Mouse (Mus musculus): ENCODE measurements around the gene Ogfod1. TPM values are rescaled to one million over a fixed set of nuclear protein-coding genes. Genes with fewer than 3 reads are reported as not detected.
"Not testable (repeated sequence)": the region's sequence is repeated elsewhere in the genome, so short reads cannot be mapped to it uniquely, and the experiment has no call there.

The Ogfod1 gene
- polyA plus RNA-seq, 1 experiment from 2014 or later: 16.3 TPM

- H3K9ac ChIP-seq (replicated peaks; ENCODE audit: low read length): peak within 1 kb of the TSS; percentile 98
- H3K4me3 ChIP-seq (replicated peaks; ENCODE audit: low read depth, low read length): peak within 1 kb of the TSS; percentile 98
- ATAC-seq (ENCODE audit: low FRiP score, low TSS enrichment) (peak; percentile 94), DNase-seq (peak; percentile 90)
- H3K36me3 ChIP-seq (ENCODE audit: control insufficient read depth, insufficient read depth, low read length): no peaks in the 10 kb centered on the region
- no peaks in the 10 kb centered on the region for H3K9me3 ChIP-seq (ENCODE audit: control insufficient read depth, low read length)
- WGBS: under 1% methylated on average over 115 of the region's 130 CpGs
- H3K27me3 ChIP-seq (ENCODE audit: control insufficient read depth, insufficient read depth, low read length): no peaks in the 10 kb centered on the region
- peak within 1 kb of the TSS; percentile 85 for H3K4me2 ChIP-seq (ENCODE audit: low read length)
- peak within 1 kb of the TSS; percentile 97 for H3K27ac ChIP-seq (replicated peaks; ENCODE audit: low read depth, low read length)
- H3K4me1 ChIP-seq (ENCODE audit: control insufficient read depth, insufficient read depth, low read length): peaks cover 26% of the 10 kb centered on the region
These were observed 24.7 kb upstream of the Ogfod1 start, which contains the start of gene Amfr for GRCm38 (mm10) chr8:94012013-94012951. Gene Amfr, minus strand, starts transcription at chr8:94012842.

- no peaks in the 10 kb centered on the region for H3K9me3 ChIP-seq (ENCODE audit: control insufficient read depth, low read length)
- peaks cover 26% of the 10 kb centered on the region for H3K4me1 ChIP-seq (ENCODE audit: control insufficient read depth, insufficient read depth, low read length)
- H3K9ac ChIP-seq (replicated peaks; ENCODE audit: low read length): peak overlapping the region; percentile 98
- no peaks in the 10 kb centered on the region; the same call in 1 of the 2 replicates for H3K36me3 ChIP-seq (ENCODE audit: control insufficient read depth, insufficient read depth, low read length)
- peak overlapping the region; percentile 97 for H3K27ac ChIP-seq (replicated peaks; ENCODE audit: low read depth, low read length)
- peak; percentile 27 for DNase-seq
- peak overlapping the region; percentile 85 for H3K4me2 ChIP-seq (ENCODE audit: low read length)
- peak overlapping the region; percentile 98 for H3K4me3 ChIP-seq (replicated peaks; ENCODE audit: low read depth, low read length)
- H3K27me3 ChIP-seq (ENCODE audit: control insufficient read depth, insufficient read depth, low read length): no peaks in the 10 kb centered on the region
- WGBS: 43% methylated on average over 7 of the region's 7 CpGs
- ATAC-seq (ENCODE audit: low FRiP score, low TSS enrichment): no peak
These were observed 23.9 kb upstream of the Ogfod1 start for GRCm38 (mm10) chr8:94013026-94013612.

- Histone ChIP-seq H3K27me3 (ENCODE audit: control insufficient read depth, insufficient read depth, low read length) (no peaks in the 10 kb centered on the region), H3K4me1 (ENCODE audit: control insufficient read depth, insufficient read depth, low read length) (no peaks in the 10 kb centered on the region), H3K9me3 (ENCODE audit: control insufficient read depth, low read length) (no peaks in the 10 kb centered on the region), H3K36me3 (ENCODE audit: control insufficient read depth, insufficient read depth, low read length) (peaks cover 82% of the 10 kb centered on the region), H3K27ac (replicated peaks; ENCODE audit: low read depth, low read length) (no peak overlapping the region), H3K4me3 (replicated peaks; ENCODE audit: low read depth, low read length) (no peak overlapping the region), H3K9ac (replicated peaks; ENCODE audit: low read length) (no peak overlapping the region), H3K4me2 (ENCODE audit: low read length) (no peak overlapping the region)
- ATAC-seq (ENCODE audit: low FRiP score, low TSS enrichment): no peak
- WGBS: 96% methylated on average over 6 of the region's 6 CpGs
- DNase-seq: no peak
These were observed 13.1 kb upstream of the Ogfod1 start for GRCm38 (mm10) chr8:94023916-94024315.

- Histone ChIP-seq H3K9ac (replicated peaks; ENCODE audit: low read length) (no peak overlapping the region), H3K4me2 (ENCODE audit: low read length) (no peak overlapping the region), H3K4me3 (replicated peaks; ENCODE audit: low read depth, low read length) (no peak overlapping the region), H3K36me3 (ENCODE audit: control insufficient read depth, insufficient read depth, low read length) (peaks cover 62% of the 10 kb centered on the region), H3K27me3 (ENCODE audit: control insufficient read depth, insufficient read depth, low read length) (no peaks in the 10 kb centered on the region), H3K9me3 (ENCODE audit: control insufficient read depth, low read length) (no peaks in the 10 kb centered on the region), H3K4me1 (ENCODE audit: control insufficient read depth, insufficient read depth, low read length) (peaks cover 9% of the 10 kb centered on the region), H3K27ac (replicated peaks; ENCODE audit: low read depth, low read length) (no peak overlapping the region)
- ATAC-seq (ENCODE audit: low FRiP score, low TSS enrichment): no peak
- DNase-seq: no peak
- 95% methylated on average over 9 of the region's 9 CpGs for WGBS
These were observed 7.3 kb upstream of the Ogfod1 start for GRCm38 (mm10) chr8:94029701-94030100.

GRCm38 (mm10) chr8:94033601-94034000, 3.4 kb upstream of the Ogfod1 start:
- Histone ChIP-seq H3K4me3 (replicated peaks; ENCODE audit: low read depth, low read length) (no peak overlapping the region), H3K4me1 (ENCODE audit: control insufficient read depth, insufficient read depth, low read length) (peaks cover 22% of the 10 kb centered on the region), H3K27me3 (ENCODE audit: control insufficient read depth, insufficient read depth, low read length) (no peaks in the 10 kb centered on the region), H3K36me3 (ENCODE audit: control insufficient read depth, insufficient read depth, low read length) (peaks cover 27% of the 10 kb centered on the region), H3K9me3 (ENCODE audit: control insufficient read depth, low read length) (no peaks in the 10 kb centered on the region), H3K27ac (replicated peaks; ENCODE audit: low read depth, low read length) (no peak overlapping the region), H3K9ac (replicated peaks; ENCODE audit: low read length) (no peak overlapping the region; the same call in 1 of the 2 replicates), H3K4me2 (ENCODE audit: low read length) (no peak overlapping the region)
- WGBS: 42% methylated on average over 3 of the region's 3 CpGs
- ATAC-seq (ENCODE audit: low FRiP score, low TSS enrichment) (no peak), DNase-seq (no peak)

GRCm38 (mm10) chr8:94035200-94035599, 1.8 kb upstream of the Ogfod1 start:
- Histone ChIP-seq H3K27me3 (ENCODE audit: control insufficient read depth, insufficient read depth, low read length) (no peaks in the 10 kb centered on the region), H3K9ac (replicated peaks; ENCODE audit: low read length) (peak overlapping the region; percentile 12; the same call in 1 of the 2 replicates), H3K4me3 (replicated peaks; ENCODE audit: low read depth, low read length) (peak overlapping the region; percentile 84), H3K27ac (replicated peaks; ENCODE audit: low read depth, low read length) (no peak overlapping the region), H3K4me2 (ENCODE audit: low read length) (peak overlapping the region; percentile 94), H3K4me1 (ENCODE audit: control insufficient read depth, insufficient read depth, low read length) (peaks cover 22% of the 10 kb centered on the region), H3K36me3 (ENCODE audit: control insufficient read depth, insufficient read depth, low read length) (peaks cover 15% of the 10 kb centered on the region), H3K9me3 (ENCODE audit: control insufficient read depth, low read length) (no peaks in the 10 kb centered on the region)
- ATAC-seq (ENCODE audit: low FRiP score, low TSS enrichment) (no peak), DNase-seq (no peak)
- WGBS: 65% methylated on average over 5 of the region's 5 CpGs

- peak; percentile 87 for ATAC-seq (ENCODE audit: low FRiP score, low TSS enrichment)
- WGBS: under 1% methylated on average over 21 of the region's 32 CpGs
- H3K27ac ChIP-seq (replicated peaks; ENCODE audit: low read depth, low read length): peak overlapping the region; percentile 76
These were observed 457 bp upstream of the Ogfod1 start for GRCm38 (mm10) chr8:94036541-94036940.

GRCm38 (mm10) chr8:94037806-94038205, 808 bp downstream of the Ogfod1 start:
- no peak overlapping the region for H3K27ac ChIP-seq (replicated peaks; ENCODE audit: low read depth, low read length)
- H3K9me3 ChIP-seq (ENCODE audit: control insufficient read depth, low read length): no peaks in the 10 kb centered on the region
- WGBS: 10% methylated on average over 15 of the region's 15 CpGs
- H3K36me3 ChIP-seq (ENCODE audit: control insufficient read depth, insufficient read depth, low read length): 0 out of 2 replicates have a peak, but pooled peaks cover 7% of the 10 kb centered on the region
- H3K9ac ChIP-seq (replicated peaks; ENCODE audit: low read length): peak overlapping the region; percentile 62
- no peaks in the 10 kb centered on the region for H3K27me3 ChIP-seq (ENCODE audit: control insufficient read depth, insufficient read depth, low read length)
- peak overlapping the region; percentile 65 for H3K4me2 ChIP-seq (ENCODE audit: low read length)
- H3K4me1 ChIP-seq (ENCODE audit: control insufficient read depth, insufficient read depth, low read length): peaks cover 22% of the 10 kb centered on the region
- no peak for ATAC-seq (ENCODE audit: low FRiP score, low TSS enrichment)
- DNase-seq: peak; percentile 33
- peak overlapping the region; percentile 84 for H3K4me3 ChIP-seq (replicated peaks; ENCODE audit: low read depth, low read length)

More at GRCm38 (mm10) chr8:94036541-94036940, 457 bp upstream of the Ogfod1 start:
- Histone ChIP-seq H3K4me3 (replicated peaks; ENCODE audit: low read depth, low read length) (peak overlapping the region; percentile 84), H3K4me1 (ENCODE audit: control insufficient read depth, insufficient read depth, low read length) (peaks cover 22% of the 10 kb centered on the region), H3K4me2 (ENCODE audit: low read length) (peak overlapping the region; percentile 94), H3K9ac (replicated peaks; ENCODE audit: low read length) (peak overlapping the region; percentile 64)
- DNase-seq: peak; percentile 86
- not testable (repeated sequence) for H3K9me3 ChIP-seq (ENCODE audit: control insufficient read depth, low read length); H3K36me3 ChIP-seq (ENCODE audit: control insufficient read depth, insufficient read depth, low read length); H3K27me3 ChIP-seq (ENCODE audit: control insufficient read depth, insufficient read depth, low read length)
